Mouse (Mus musculus) heart, adult 2 months (tissue): ENCODE data around the gene Ifitm5.

ENCODE experiments used
- CTCF ChIP-seq: fragments of 200-600 bp; IDR thresholded peaks from 2 replicates; pipeline ENCODE4 v1.8.1; 2022; ENCODE audit warnings: antibody characterized with exemption, mild to moderate bottlenecking, moderate library complexity
- EP300 ChIP-seq: fragments of 200-500 bp; IDR thresholded peaks from 2 replicates; pipeline ENCODE4 v1.6.1; 2011; ENCODE audit warnings: low read depth, low read length, control low read depth; ENCODE audit not compliant: insufficient read depth
- POLR2A ChIP-seq: fragments of 200-500 bp; IDR thresholded peaks from 2 replicates; pipeline ENCODE4 v1.6.1; 2011; ENCODE audit warnings: mild to moderate bottlenecking, low read depth, low read length, control low read depth; ENCODE audit not compliant: insufficient read depth

GRCm38 (mm10) chr7:140902036-140902875 lies 47.8 kb downstream of the Ifitm5 start:
- TF ChIP-seq EP300 (no peak), POLR2A (no peak), CTCF (no peak)
